Mouse (Mus musculus) liver, embryonic 16.5 days (tissue): ENCODE results near the gene Tm9sf2. TPM values are rescaled to one million over a fixed set of nuclear protein-coding genes. Genes with fewer than 3 reads are reported as not detected.
A peak's percentile ranks its signal among the peaks of the same experiment; 100 is the strongest.

Source experiments
- ATAC-seq: fragments of 200-750 bp; cut with Nextera tagmentation; 2 replicates; pipeline ENCODE4 v1.8.0; 2017; ENCODE audit warnings: low read depth, mild to moderate bottlenecking, moderate number of reproducible peaks, moderate library complexity
- H3K27ac ChIP-seq: fragments of 300-500 bp; sonication (generic); 2 replicates; pipeline ENCODE4 v1.5.1; 2014; ENCODE audit warnings: mild to moderate bottlenecking, low read length
- H3K27me3 ChIP-seq: fragments of 300-500 bp; sonication (generic); 2 replicates; pipeline ENCODE4 v1.6.1; 2014; ENCODE audit warnings: low read depth, low read length, mixed read lengths; ENCODE audit not compliant: control insufficient read depth, insufficient read depth
- H3K36me3 ChIP-seq: fragments of 300-500 bp; sonication (generic); 2 replicates; pipeline ENCODE4 v1.6.1; 2014; ENCODE audit warnings: mild to moderate bottlenecking; ENCODE audit not compliant: control insufficient read depth, insufficient read depth
- H3K4me1 ChIP-seq: fragments of 300-500 bp; sonication (generic); 2 replicates; pipeline ENCODE4 v1.6.1; 2014; ENCODE audit warnings: low read depth, low read length, mixed read lengths; ENCODE audit not compliant: control insufficient read depth
- H3K4me2 ChIP-seq: fragments of 300-500 bp; sonication (generic); 2 replicates; pipeline ENCODE4 v1.6.1; 2014; ENCODE audit warnings: low read depth, low read length, mixed read lengths
- H3K4me3 ChIP-seq: fragments of 300-500 bp; sonication (generic); 2 replicates; pipeline ENCODE4 v1.5.1; 2014; ENCODE audit warnings: low read depth, mild to moderate bottlenecking, low read length
- H3K9ac ChIP-seq: fragments of 300-500 bp; sonication (generic); 2 replicates; pipeline ENCODE4 v1.6.1; 2014; ENCODE audit warnings: low read depth, low read length
- H3K9me3 ChIP-seq: fragments of 300-500 bp; sonication (generic); replicated peaks from 2 replicates; pipeline ENCODE4 v1.6.1; 2016; ENCODE audit warnings: low read length; ENCODE audit not compliant: control insufficient read depth
- WGBS: fragments of 180-500 bp; shearing (Covaris S2); extraction: QIAGEN DNeasy Blood & Tissue Kit; methylation state at CpG from one replicate; pipeline ENCODE4 v1.1.7; 2014; ENCODE audit not compliant: insufficient replicate concordance; 5-methylcytosine and 5-hydroxymethylcytosine counted together
- polyA plus RNA-seq: library from polyadenylated mRNA; unstranded; fragments of >200 nt; fragmentation: Nextera tagmentation; extraction: Ambion mirVana; gene quantifications from 2 replicates; pipeline ENCODE4 v1.2.1, GENCODE M21; 2015

The Tm9sf2 gene
- polyA plus RNA-seq, 1 experiment from 2014 or later: 78.3 TPM

DNA sequence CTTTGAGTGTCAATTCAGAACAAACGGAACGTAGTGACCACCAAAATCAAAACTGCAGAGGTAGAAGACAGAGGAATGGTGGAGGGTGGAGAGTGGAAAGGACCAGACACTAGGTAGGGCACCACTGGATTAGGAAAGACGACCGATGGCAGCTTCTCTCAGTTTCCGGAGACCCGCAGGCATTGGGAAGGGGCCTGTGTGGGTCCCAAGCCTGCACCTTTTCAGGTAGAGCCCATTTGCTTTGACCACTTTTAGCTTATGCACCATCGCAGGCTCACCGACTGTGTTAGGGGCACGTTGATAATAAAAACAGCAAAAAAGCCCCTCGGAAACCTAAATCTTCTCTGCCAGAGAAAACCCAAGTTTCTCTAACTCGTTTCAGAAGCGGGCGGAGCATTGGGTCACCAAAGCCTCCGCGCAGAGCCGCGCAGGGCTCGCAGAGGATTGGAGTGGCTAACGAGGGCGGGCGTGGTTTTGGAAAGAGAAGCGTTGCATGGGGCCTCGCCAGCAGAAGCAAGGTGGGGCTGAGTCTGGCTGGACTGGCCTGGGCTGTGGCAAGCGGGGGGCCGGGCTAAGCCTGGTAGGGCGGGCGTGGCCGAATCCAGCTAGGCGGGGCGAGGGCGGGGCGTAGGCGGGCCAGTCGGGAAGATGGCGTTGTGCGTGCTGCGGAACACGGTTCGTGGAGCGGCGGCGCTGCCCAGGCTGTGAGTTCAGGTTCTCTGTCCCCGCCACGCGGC, 74.4 kb downstream of the Tm9sf2 start, which contains the start of gene Clybl:
Gene Clybl, plus strand, starts transcription at position 627 of the 737 bp plus-strand sequence.
- peak; percentile 99 for ATAC-seq
- peak within 1 kb of the TSS; percentile 85 for H3K4me3 ChIP-seq
- H3K4me1 ChIP-seq: peaks cover 32% of the 10 kb centered on the region
- peak within 1 kb of the TSS; percentile 92 for H3K4me2 ChIP-seq
- 3% methylated on average over 45 of the region's 45 CpGs for WGBS
- no peaks in the 10 kb centered on the region for H3K36me3 ChIP-seq
- peak within 1 kb of the TSS; percentile 85 for H3K9ac ChIP-seq
- H3K9me3 ChIP-seq: no peaks in the 10 kb centered on the region
- H3K27ac ChIP-seq: peak within 1 kb of the TSS; percentile 80
- no peaks in the 10 kb centered on the region for H3K27me3 ChIP-seq

DNA sequence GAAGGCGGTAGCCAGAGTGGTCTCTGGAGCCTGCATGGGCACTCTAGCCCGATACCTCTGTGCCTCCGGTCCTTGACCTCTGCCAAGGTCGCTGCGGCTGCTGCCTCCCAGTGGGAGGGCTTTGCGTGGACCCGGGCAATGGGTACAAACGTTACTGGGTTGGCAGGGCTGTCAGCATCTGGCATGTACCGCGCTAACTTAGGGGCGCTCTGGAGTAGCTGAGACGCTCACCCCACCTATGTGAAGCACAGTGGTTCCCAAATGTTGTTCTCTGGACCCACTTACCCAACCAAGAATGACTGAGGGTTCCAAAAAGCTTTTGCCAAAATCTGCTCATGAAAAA, 74.9 kb downstream of the Tm9sf2 start:
- Histone ChIP-seq H3K9ac (peak overlapping the region; percentile 85), H3K27ac (peak overlapping the region; percentile 80), H3K36me3 (no peaks in the 10 kb centered on the region), H3K9me3 (no peaks in the 10 kb centered on the region), H3K4me3 (peak overlapping the region; percentile 85), H3K4me2 (peak overlapping the region; percentile 92), H3K27me3 (no peaks in the 10 kb centered on the region), H3K4me1 (peaks cover 32% of the 10 kb centered on the region)
- peak; percentile 57 for ATAC-seq
- WGBS: under 1% methylated on average over 12 of the region's 12 CpGs

DNA sequence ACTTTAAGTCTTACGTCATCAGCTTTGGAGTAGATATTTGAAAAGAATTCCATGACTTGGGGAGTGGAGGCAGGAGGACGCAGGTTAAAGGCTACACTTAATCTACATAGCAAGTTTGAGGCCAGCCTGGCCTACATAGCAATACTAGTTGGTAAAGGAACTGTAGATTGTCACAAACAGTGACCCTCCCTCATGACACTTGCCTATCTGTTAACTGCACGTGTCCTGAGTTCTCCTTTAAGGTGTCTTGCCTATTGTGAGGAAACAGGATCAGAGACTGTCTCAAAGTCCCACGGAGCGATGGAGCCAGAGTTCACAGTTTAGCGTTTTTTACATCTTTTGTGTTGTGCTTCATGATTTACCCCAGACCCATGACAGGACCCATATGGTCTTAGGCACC, 75.4 kb downstream of the Tm9sf2 start:
- H3K4me1 ChIP-seq: peaks cover 32% of the 10 kb centered on the region
- H3K4me3 ChIP-seq: peak overlapping the region; percentile 85
- no peaks in the 10 kb centered on the region for H3K27me3 ChIP-seq
- peak overlapping the region; percentile 80; the same call in 1 of the 2 replicates for H3K27ac ChIP-seq
- 49% methylated on average over 6 of the region's 6 CpGs for WGBS
- no peaks in the 10 kb centered on the region for H3K36me3 ChIP-seq
- H3K4me2 ChIP-seq: peak overlapping the region; percentile 92
- H3K9ac ChIP-seq: peak overlapping the region; percentile 85
- no peaks in the 10 kb centered on the region for H3K9me3 ChIP-seq
- no peak for ATAC-seq

DNA sequence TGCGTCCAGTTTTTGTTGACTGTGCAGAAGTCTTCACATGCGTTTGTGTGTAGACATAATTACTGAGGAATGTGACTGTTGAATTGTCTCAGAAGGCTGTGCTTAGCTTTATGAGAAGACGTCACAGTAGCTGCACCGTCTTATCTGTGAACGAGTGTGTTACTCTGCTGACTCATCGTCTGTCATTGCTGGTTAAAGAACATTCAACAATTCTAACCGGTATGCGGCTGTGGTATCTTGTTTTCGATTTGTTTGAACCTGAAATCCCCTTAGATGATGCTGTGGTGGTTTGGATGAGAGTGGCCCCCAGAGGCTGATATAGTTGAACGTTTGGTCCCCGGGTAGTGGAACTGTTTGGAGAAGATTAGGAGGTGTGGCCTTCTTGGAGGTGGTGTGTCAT, 77.1 kb downstream of the Tm9sf2 start:
- peak overlapping the region; percentile 43 for H3K4me2 ChIP-seq
- H3K4me3 ChIP-seq: no peak overlapping the region
- WGBS: 26% methylated on average over 11 of the region's 11 CpGs
- peak; percentile 16; the same call in 1 of the 2 replicates for ATAC-seq
- H3K9me3 ChIP-seq: no peaks in the 10 kb centered on the region
- peaks cover 32% of the 10 kb centered on the region for H3K4me1 ChIP-seq
- no peaks in the 10 kb centered on the region for H3K27me3 ChIP-seq
- no peak overlapping the region for H3K9ac ChIP-seq
- H3K27ac ChIP-seq: peak overlapping the region; percentile 67; the same call in 1 of the 2 replicates
- no peaks in the 10 kb centered on the region for H3K36me3 ChIP-seq

DNA sequence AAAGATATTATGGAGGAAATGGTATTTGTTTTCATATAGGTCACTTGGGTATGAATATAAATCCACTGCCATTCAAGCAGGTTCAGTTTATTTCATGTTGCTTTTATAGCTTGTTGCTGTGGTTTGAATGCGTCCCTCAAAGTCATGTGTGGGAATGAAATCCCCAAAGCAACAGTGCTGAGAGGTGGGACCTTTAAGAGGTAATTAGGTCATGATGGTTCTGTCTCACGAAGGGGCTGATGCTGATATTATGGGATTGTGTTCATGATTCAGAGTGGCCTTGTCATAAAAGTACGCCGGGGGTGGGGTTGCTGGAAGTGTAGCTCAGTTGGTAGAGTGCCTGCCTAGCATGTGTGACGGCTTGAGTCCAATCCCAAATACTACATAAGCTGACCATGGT, 81.4 kb downstream of the Tm9sf2 start:
- no peak for ATAC-seq
- WGBS: 81% methylated on average over 5 of the region's 5 CpGs
- Histone ChIP-seq H3K4me2 (no peak overlapping the region), H3K9ac (no peak overlapping the region), H3K4me1 (peaks cover 12% of the 10 kb centered on the region), H3K27me3 (no peaks in the 10 kb centered on the region), H3K36me3 (no peaks in the 10 kb centered on the region), H3K27ac (no peak overlapping the region), H3K4me3 (no peak overlapping the region), H3K9me3 (no peaks in the 10 kb centered on the region)

DNA sequence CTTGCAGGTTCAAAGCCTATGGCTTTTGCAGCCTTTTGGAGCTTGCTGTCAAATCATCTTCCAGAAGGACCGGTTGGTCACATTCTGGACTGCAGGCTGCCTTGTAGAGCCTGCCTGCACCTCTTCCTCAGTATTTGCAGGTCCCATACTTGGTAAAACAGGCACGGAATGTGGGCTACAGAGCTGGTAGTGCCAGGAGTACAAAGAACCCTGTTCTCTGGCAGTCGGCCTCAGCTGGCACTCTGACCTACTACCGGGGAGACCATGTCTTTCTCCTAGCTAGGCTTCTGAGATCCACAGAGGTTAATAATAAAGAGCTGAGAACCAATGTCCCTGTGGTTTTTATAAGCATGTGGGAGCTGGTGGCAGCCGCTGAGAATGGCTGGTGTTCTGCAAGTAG, 83.1 kb downstream of the Tm9sf2 start:
- Histone ChIP-seq H3K9ac (no peak overlapping the region), H3K27ac (no peak overlapping the region), H3K36me3 (no peaks in the 10 kb centered on the region), H3K27me3 (no peaks in the 10 kb centered on the region), H3K4me1 (no peaks in the 10 kb centered on the region; the same call in 1 of the 2 replicates), H3K4me2 (no peak overlapping the region), H3K9me3 (no peaks in the 10 kb centered on the region), H3K4me3 (no peak overlapping the region)
- 68% methylated on average over 5 of the region's 5 CpGs for WGBS
- no peak for ATAC-seq

DNA sequence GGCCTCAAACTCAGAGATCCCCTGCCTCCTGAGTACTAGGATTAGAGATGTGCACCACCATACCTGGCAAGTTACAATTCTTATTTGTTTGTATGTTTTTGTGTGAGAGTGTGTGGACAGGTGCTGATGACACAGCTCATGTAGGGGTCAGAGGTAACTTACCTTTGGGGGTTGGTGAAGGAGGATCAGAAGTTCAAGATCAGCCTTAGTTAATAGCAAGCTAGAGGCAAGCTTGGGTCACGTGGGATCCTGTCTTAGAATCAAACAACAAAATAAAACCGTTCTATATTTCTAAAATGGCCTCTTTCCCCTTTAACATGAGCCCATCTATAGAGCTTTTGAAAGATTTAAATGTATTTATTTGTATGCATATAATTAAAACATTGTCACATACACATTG, 83.7 kb downstream of the Tm9sf2 start:
- Histone ChIP-seq H3K36me3 (no peaks in the 10 kb centered on the region), H3K4me1 (no peaks in the 10 kb centered on the region; the same call in 1 of the 2 replicates), H3K4me3 (no peak overlapping the region), H3K27me3 (no peaks in the 10 kb centered on the region), H3K27ac (no peak overlapping the region), H3K9me3 (no peaks in the 10 kb centered on the region), H3K9ac (no peak overlapping the region), H3K4me2 (no peak overlapping the region)
- WGBS: 12% methylated on average over 2 of the region's 2 CpGs
- no peak for ATAC-seq

DNA sequence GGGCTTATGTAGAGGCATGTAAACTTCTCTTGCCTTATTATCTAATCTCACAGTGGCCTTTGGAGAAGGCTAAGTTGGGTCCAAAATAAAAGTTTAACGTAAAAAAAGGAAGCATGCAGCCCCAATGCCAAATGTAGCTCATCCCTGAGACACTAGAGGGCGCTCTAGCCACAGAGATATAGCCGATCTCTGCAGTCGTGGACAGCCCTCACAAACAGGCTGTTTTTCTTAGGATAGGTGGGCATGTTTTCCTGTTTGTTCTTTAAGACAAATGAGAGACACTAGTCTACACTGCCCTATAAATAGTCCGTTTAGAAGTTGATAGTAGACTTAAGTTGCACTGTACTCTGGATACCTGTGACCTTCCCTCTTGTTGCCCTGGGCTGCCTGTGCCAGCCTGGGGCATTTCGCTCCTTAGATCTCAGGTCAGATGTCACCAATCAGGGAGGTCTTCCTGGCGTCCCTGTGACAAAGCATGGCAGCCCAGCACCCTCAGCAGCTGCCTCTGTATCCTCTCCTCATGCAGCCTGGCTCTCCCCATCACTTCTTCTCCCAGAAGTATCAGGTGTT, 84.2 kb downstream of the Tm9sf2 start:
- WGBS: 12% methylated on average over 7 of the region's 7 CpGs
- Histone ChIP-seq H3K27me3 (no peaks in the 10 kb centered on the region), H3K9ac (no peak overlapping the region)

DNA sequence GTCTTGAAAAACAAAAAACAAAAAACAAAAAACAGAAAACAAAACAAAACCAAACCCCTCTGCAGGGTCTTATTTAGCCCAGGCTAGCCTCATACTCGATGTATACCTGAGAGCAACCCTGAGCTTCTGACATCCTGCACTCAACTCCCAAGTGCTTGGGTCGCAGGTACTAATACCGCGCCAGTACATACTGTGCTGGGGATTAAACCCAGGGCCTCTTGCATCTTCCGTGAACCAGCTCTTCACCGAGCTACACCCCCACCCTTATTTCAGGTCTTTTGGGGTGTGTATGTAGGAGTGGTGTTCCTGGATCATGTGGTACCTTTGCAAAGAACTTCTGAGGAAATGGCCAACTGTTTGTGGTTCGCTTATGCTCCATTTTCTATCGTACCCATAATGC, 87.8 kb downstream of the Tm9sf2 start:
- no peak for ATAC-seq
- Histone ChIP-seq H3K27me3 (no peaks in the 10 kb centered on the region), H3K4me2 (no peak overlapping the region), H3K4me3 (no peak overlapping the region), H3K9me3 (no peaks in the 10 kb centered on the region), H3K27ac (no peak overlapping the region), H3K4me1 (no peaks in the 10 kb centered on the region; the same call in 1 of the 2 replicates), H3K36me3 (no peaks in the 10 kb centered on the region), H3K9ac (no peak overlapping the region)
- 82% methylated on average over 8 of the region's 8 CpGs for WGBS

More for the DNA sequence above, 84.2 kb downstream of the Tm9sf2 start:
- Histone ChIP-seq H3K36me3 (no peaks in the 10 kb centered on the region), H3K4me2 (no peak overlapping the region), H3K4me1 (no peaks in the 10 kb centered on the region; the same call in 1 of the 2 replicates), H3K27ac (no peak overlapping the region), H3K4me3 (no peak overlapping the region), H3K9me3 (no peaks in the 10 kb centered on the region)
- 0 out of 2 replicates have a peak, but pooled peaks have one; percentile 35 for ATAC-seq
